Mouse (Mus musculus): ENCODE results near the gene Fam129a. TPM values are rescaled to one million over a fixed set of nuclear protein-coding genes. Genes with fewer than 3 reads are reported as not detected.
"Not testable (repeated sequence)": the region's sequence is repeated elsewhere in the genome, so short reads cannot be mapped to it uniquely, and the experiment has no call there.

Fam129a gene
- polyA plus RNA-seq, 1 experiment, result 1.7 TPM

DNA sequence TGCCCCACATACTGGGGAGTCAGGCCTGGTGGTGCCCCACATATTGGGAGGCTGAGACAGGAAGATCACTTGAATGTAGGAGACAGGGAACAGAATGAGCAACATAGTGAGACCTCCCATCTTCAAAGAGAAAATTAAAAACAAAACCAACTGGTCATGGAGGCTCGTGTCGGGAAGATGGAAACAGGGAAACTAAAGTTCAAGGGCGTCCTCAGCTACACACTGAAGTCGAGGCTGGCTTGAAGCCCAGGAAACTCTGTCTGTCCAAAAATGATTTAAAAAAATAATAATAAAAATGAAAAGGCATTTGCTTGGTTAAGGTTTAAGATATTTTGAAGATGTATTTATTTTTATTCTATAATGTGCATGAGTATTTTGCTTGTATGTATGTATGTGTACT lies 152.8 kb downstream of the Fam129a start:
- H3K27me3 ChIP-seq (ENCODE audit: control insufficient read depth, insufficient read depth, insufficient read length), result no peaks in the 10 kb centered on the region
- TF ChIP-seq MYOD1 (IDR thresholded peaks at IDR 0.05; ENCODE audit: control insufficient read depth, insufficient read length, low read depth) (no peak), MAX (IDR thresholded peaks at IDR 0.05) (no peak), CEBPB (IDR thresholded peaks at IDR 0.05; ENCODE audit: low read depth) (no peak), FOSL1 (IDR thresholded peaks at IDR 0.05; ENCODE audit: insufficient read depth, low read length, poor library complexity, severe bottlenecking) (no peak), MYOG (IDR thresholded peaks at IDR 0.05; ENCODE audit: control insufficient read depth, extremely low read depth, insufficient read length) (no peak), CTCF (IDR thresholded peaks at IDR 0.05; ENCODE audit: control insufficient read depth, insufficient read depth, insufficient read length) (no peak), USF1 (IDR thresholded peaks at IDR 0.05; ENCODE audit: low read depth) (no peak)

GRCm38 (mm10) chr1:151725590-151725989 lies 154.6 kb downstream of the Fam129a start:
- H3K79me2 ChIP-seq (ENCODE audit: control insufficient read depth, insufficient read depth), result no peaks in the 10 kb centered on the region
- H3K79me3 ChIP-seq (ENCODE audit: low read depth), result no peaks in the 10 kb centered on the region
- no peaks in the 10 kb centered on the region for H3K36me3 ChIP-seq (ENCODE audit: control insufficient read depth, insufficient read depth)
- no peak overlapping the region for H3K4me3 ChIP-seq (ENCODE audit: insufficient read depth, poor library complexity, severe bottlenecking)
- H3ac ChIP-seq (ENCODE audit: control insufficient read depth, insufficient read length, low read depth), result no peak overlapping the region
- H3K27me3 ChIP-seq (ENCODE audit: control insufficient read depth, insufficient read depth, insufficient read length), result no peaks in the 10 kb centered on the region
- TF ChIP-seq CEBPB (IDR thresholded peaks at IDR 0.05; ENCODE audit: low read depth), result no peak
- TF ChIP-seq USF1 (IDR thresholded peaks at IDR 0.05; ENCODE audit: low read depth), result no peak

More for the DNA sequence above, 152.8 kb downstream of the Fam129a start:
- H3K36me3 ChIP-seq (ENCODE audit: control insufficient read depth, insufficient read depth), result no peaks in the 10 kb centered on the region
- H3ac ChIP-seq (ENCODE audit: control insufficient read depth, insufficient read length, low read depth), result no peak overlapping the region
- no peaks in the 10 kb centered on the region for H3K79me2 ChIP-seq (ENCODE audit: control insufficient read depth, insufficient read depth)
- no peaks in the 10 kb centered on the region for H3K79me3 ChIP-seq (ENCODE audit: low read depth)
- H3K4me3 ChIP-seq (ENCODE audit: insufficient read depth, poor library complexity, severe bottlenecking), result no peak overlapping the region

DNA sequence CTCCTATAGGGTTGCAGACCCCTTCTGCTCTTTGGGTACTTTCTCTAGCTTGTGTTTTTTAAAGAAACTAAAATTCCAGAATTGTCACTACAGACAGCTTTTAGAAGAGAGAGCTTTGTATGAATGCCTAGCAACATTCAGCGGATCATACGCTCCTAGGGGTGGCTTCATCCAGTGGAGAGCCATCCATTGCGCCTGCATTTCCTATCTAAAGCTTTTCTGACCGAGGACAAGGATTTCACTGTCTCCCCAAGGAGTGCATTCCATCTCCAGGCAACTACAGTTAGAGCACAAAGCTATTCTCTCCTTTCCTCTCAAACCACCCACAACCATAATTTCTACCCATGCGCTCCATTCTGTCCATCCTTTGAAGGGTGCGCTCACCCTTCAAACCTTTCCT lies 155.4 kb downstream of the Fam129a start:
- TF ChIP-seq USF1 (IDR thresholded peaks at IDR 0.05; ENCODE audit: low read depth), result no peak
- no peak for TF ChIP-seq CEBPB (IDR thresholded peaks at IDR 0.05; ENCODE audit: low read depth)
- no peak for TF ChIP-seq MYOG (IDR thresholded peaks at IDR 0.05; ENCODE audit: control insufficient read depth, extremely low read depth, insufficient read length)
- TF ChIP-seq FOSL1 (IDR thresholded peaks at IDR 0.05; ENCODE audit: insufficient read depth, low read length, poor library complexity, severe bottlenecking), result no peak
- TF ChIP-seq MAX (IDR thresholded peaks at IDR 0.05), result no peak
- no peak for TF ChIP-seq CTCF (IDR thresholded peaks at IDR 0.05; ENCODE audit: control insufficient read depth, insufficient read depth, insufficient read length)
- no peak for TF ChIP-seq MYOD1 (IDR thresholded peaks at IDR 0.05; ENCODE audit: control insufficient read depth, insufficient read length, low read depth)
- Histone ChIP-seq H3K4me3 (ENCODE audit: insufficient read depth, poor library complexity, severe bottlenecking) (no peak overlapping the region), H3K36me3 (ENCODE audit: control insufficient read depth, insufficient read depth) (no peaks in the 10 kb centered on the region), H3K79me3 (ENCODE audit: low read depth) (no peaks in the 10 kb centered on the region), H3ac (ENCODE audit: control insufficient read depth, insufficient read length, low read depth) (no peak overlapping the region), H3K79me2 (ENCODE audit: control insufficient read depth, insufficient read depth) (no peaks in the 10 kb centered on the region), H3K27me3 (ENCODE audit: control insufficient read depth, insufficient read depth, insufficient read length) (no peaks in the 10 kb centered on the region)

- H3K79me3 ChIP-seq (ENCODE audit: low read depth), result no peaks in the 10 kb centered on the region
- H3K27me3 ChIP-seq (ENCODE audit: control insufficient read depth, insufficient read depth, insufficient read length), result no peaks in the 10 kb centered on the region
- no peaks in the 10 kb centered on the region for H3K36me3 ChIP-seq (ENCODE audit: control insufficient read depth, insufficient read depth)
- no peaks in the 10 kb centered on the region for H3K79me2 ChIP-seq (ENCODE audit: control insufficient read depth, insufficient read depth)
- H3ac ChIP-seq (ENCODE audit: control insufficient read depth, insufficient read length, low read depth), result no peak overlapping the region
- no peak overlapping the region for H3K4me3 ChIP-seq (ENCODE audit: insufficient read depth, poor library complexity, severe bottlenecking)
- no peak for TF ChIP-seq USF1 (IDR thresholded peaks at IDR 0.05; ENCODE audit: low read depth)
- no peak for TF ChIP-seq FOSL1 (IDR thresholded peaks at IDR 0.05; ENCODE audit: insufficient read depth, low read length, poor library complexity, severe bottlenecking)
- no peak for TF ChIP-seq CEBPB (IDR thresholded peaks at IDR 0.05; ENCODE audit: low read depth)
- no peak for TF ChIP-seq MAX (IDR thresholded peaks at IDR 0.05)
- no peak for TF ChIP-seq CTCF (IDR thresholded peaks at IDR 0.05; ENCODE audit: control insufficient read depth, insufficient read depth, insufficient read length)
- TF ChIP-seq MYOD1 (IDR thresholded peaks at IDR 0.05; ENCODE audit: control insufficient read depth, insufficient read length, low read depth), result no peak
- TF ChIP-seq MYOG (IDR thresholded peaks at IDR 0.05; ENCODE audit: control insufficient read depth, extremely low read depth, insufficient read length), result no peak
Observed at GRCm38 (mm10) chr1:151728141-151728540, 157.2 kb downstream of the Fam129a start.

- Histone ChIP-seq H3K4me3 (ENCODE audit: insufficient read depth, poor library complexity, severe bottlenecking) (no peak overlapping the region), H3K79me3 (ENCODE audit: low read depth) (no peaks in the 10 kb centered on the region), H3K36me3 (ENCODE audit: control insufficient read depth, insufficient read depth) (no peaks in the 10 kb centered on the region), H3ac (ENCODE audit: control insufficient read depth, insufficient read length, low read depth) (no peak overlapping the region), H3K27me3 (ENCODE audit: control insufficient read depth, insufficient read depth, insufficient read length) (peaks cover 17% of the 10 kb centered on the region), H3K79me2 (ENCODE audit: control insufficient read depth, insufficient read depth) (no peaks in the 10 kb centered on the region)
- TF ChIP-seq MYOG (IDR thresholded peaks at IDR 0.05; ENCODE audit: control insufficient read depth, extremely low read depth, insufficient read length) (no peak), CTCF (IDR thresholded peaks at IDR 0.05; ENCODE audit: control insufficient read depth, insufficient read depth, insufficient read length) (no peak), FOSL1 (IDR thresholded peaks at IDR 0.05; ENCODE audit: insufficient read depth, low read length, poor library complexity, severe bottlenecking) (no peak), MAX (IDR thresholded peaks at IDR 0.05) (no peak), CEBPB (IDR thresholded peaks at IDR 0.05; ENCODE audit: low read depth) (no peak), USF1 (IDR thresholded peaks at IDR 0.05; ENCODE audit: low read depth) (no peak), MYOD1 (IDR thresholded peaks at IDR 0.05; ENCODE audit: control insufficient read depth, insufficient read length, low read depth) (no peak)
Observed at GRCm38 (mm10) chr1:151737146-151737545, 166.2 kb downstream of the Fam129a start.

GRCm38 (mm10) chr1:151741199-151741621 lies 170.2 kb downstream of the Fam129a start:
- H3K36me3 ChIP-seq (ENCODE audit: control insufficient read depth, insufficient read depth), result no peaks in the 10 kb centered on the region
- H3K27me3 ChIP-seq (ENCODE audit: control insufficient read depth, insufficient read depth, insufficient read length), result peaks cover 24% of the 10 kb centered on the region
- no peaks in the 10 kb centered on the region for H3K79me3 ChIP-seq (ENCODE audit: low read depth)
- no peaks in the 10 kb centered on the region for H3K79me2 ChIP-seq (ENCODE audit: control insufficient read depth, insufficient read depth)
- no peak overlapping the region for H3K4me3 ChIP-seq (ENCODE audit: insufficient read depth, poor library complexity, severe bottlenecking)
- no peak overlapping the region for H3ac ChIP-seq (ENCODE audit: control insufficient read depth, insufficient read length, low read depth)
- TF ChIP-seq USF1 (IDR thresholded peaks at IDR 0.05; ENCODE audit: low read depth), result no peak
- TF ChIP-seq FOSL1 (IDR thresholded peaks at IDR 0.05; ENCODE audit: insufficient read depth, low read length, poor library complexity, severe bottlenecking), result no peak
- TF ChIP-seq CTCF (IDR thresholded peaks at IDR 0.05; ENCODE audit: control insufficient read depth, insufficient read depth, insufficient read length), result no peak
- TF ChIP-seq MAX (IDR thresholded peaks at IDR 0.05), result no peak
- TF ChIP-seq MYOG (IDR thresholded peaks at IDR 0.05; ENCODE audit: control insufficient read depth, extremely low read depth, insufficient read length), result no peak
- no peak for TF ChIP-seq CEBPB (IDR thresholded peaks at IDR 0.05; ENCODE audit: low read depth)

- H3K4me3 ChIP-seq (ENCODE audit: insufficient read depth, poor library complexity, severe bottlenecking); H3K36me3 ChIP-seq (ENCODE audit: control insufficient read depth, insufficient read depth); H3ac ChIP-seq (ENCODE audit: control insufficient read depth, insufficient read length, low read depth); H3K27me3 ChIP-seq (ENCODE audit: control insufficient read depth, insufficient read depth, insufficient read length); H3K79me3 ChIP-seq (ENCODE audit: low read depth); H3K79me2 ChIP-seq (ENCODE audit: control insufficient read depth, insufficient read depth): not testable (repeated sequence)
Observed at GRCm38 (mm10) chr1:151749894-151750293, 178.9 kb downstream of the Fam129a start.

Measured in C2C12 (cell line).